Mouse (Mus musculus) embryonic facial prominence, embryonic 11.5 days (tissue): ENCODE results near the gene Olfr1255. TPM values are rescaled to one million over a fixed set of nuclear protein-coding genes. Genes with fewer than 3 reads are reported as not detected.

Experiments used
- polyA plus RNA-seq: library from polyadenylated mRNA; unstranded; fragments of >200 nt; fragmentation: Nextera tagmentation; extraction: Ambion mirVana; gene quantifications from 2 replicates; pipeline ENCODE4 v1.2.1, GENCODE M21; 2014

Olfr1255 gene
- polyA plus RNA-seq, 1 experiment from 2014 or later: not detected

Other genes with a start within 250 kb of the Olfr1255 start
- not detected in 2 replicates for gene Olfr1245, start 233.6 kb upstream of the Olfr1255 start, polyA plus RNA-seq
- gene Olfr1246, start 218.9 kb upstream of the Olfr1255 start, polyA plus RNA-seq: not detected in 2 replicates
- not detected in 2 replicates for gene Olfr1247, start 197.9 kb upstream of the Olfr1255 start, polyA plus RNA-seq
- gene Olfr1248, start 193.8 kb upstream of the Olfr1255 start, polyA plus RNA-seq: not detected in 2 replicates
- gene Olfr1249, start 177.1 kb upstream of the Olfr1255 start, polyA plus RNA-seq: not detected in 2 replicates
- not detected in 2 replicates for gene Olfr1250, start 150.6 kb upstream of the Olfr1255 start, polyA plus RNA-seq
- gene Olfr1251, start 140.1 kb upstream of the Olfr1255 start, polyA plus RNA-seq: not detected in 2 replicates
- gene Olfr1252, start 87.0 kb upstream of the Olfr1255 start, polyA plus RNA-seq: not detected in 2 replicates
- not detected in 2 replicates for gene Olfr1253, start 55.0 kb upstream of the Olfr1255 start, polyA plus RNA-seq
- not detected in 2 replicates for gene Olfr1254, start 18.4 kb upstream of the Olfr1255 start, polyA plus RNA-seq
- not detected in 2 replicates for gene Olfr1256, start 29.5 kb downstream of the Olfr1255 start, polyA plus RNA-seq
- not detected in 2 replicates for gene Olfr48, start 36.2 kb downstream of the Olfr1255 start, polyA plus RNA-seq
- gene Olfr1257, start 66.4 kb downstream of the Olfr1255 start, polyA plus RNA-seq: not detected in 2 replicates
- not detected in 2 replicates for gene Olfr1258, start 115.3 kb downstream of the Olfr1255 start, polyA plus RNA-seq
- not detected in 2 replicates for gene Olfr1259, start 136.6 kb downstream of the Olfr1255 start, polyA plus RNA-seq
- gene Olfr1260, start 162.3 kb downstream of the Olfr1255 start, polyA plus RNA-seq: not detected in 2 replicates
- gene Olfr1261, start 179.2 kb downstream of the Olfr1255 start, polyA plus RNA-seq: not detected in 2 replicates
- gene Olfr1262, start 188.1 kb downstream of the Olfr1255 start, polyA plus RNA-seq: not detected in 2 replicates
- gene Olfr1263, start 200.1 kb downstream of the Olfr1255 start, polyA plus RNA-seq: not detected in 2 replicates
- not detected in 2 replicates for gene Olfr1264, start 213.5 kb downstream of the Olfr1255 start, polyA plus RNA-seq
- gene Olfr1265, start 223.3 kb downstream of the Olfr1255 start, polyA plus RNA-seq: not detected in 2 replicates